Mouse (Mus musculus) cerebellum, adult 2 months (tissue): ENCODE data around the gene Tmem119.

Source experiments
- CTCF ChIP-seq: fragments of 200-500 bp; IDR thresholded peaks from 2 replicates; pipeline ENCODE4 v1.5.1; 2011; ENCODE audit warnings: low read depth, mild to moderate bottlenecking, control low read depth, low read length, moderate library complexity, borderline replicate concordance; ENCODE audit not compliant: insufficient read depth
- POLR2A ChIP-seq: fragments of 200-500 bp; IDR thresholded peaks from 2 replicates; pipeline ENCODE4 v1.6.1; 2011; ENCODE audit warnings: low read length, control low read depth, borderline replicate concordance; ENCODE audit not compliant: insufficient read depth

- no peak for TF ChIP-seq POLR2A
- TF ChIP-seq CTCF, result no peak
Measured at GRCm38 (mm10) chr5:113780082-113780752, 20.1 kb downstream of the Tmem119 start.
